Mouse (Mus musculus) right cerebral cortex, postnatal 14 days (tissue): ENCODE measurements around the gene Stk25.

Experiments
- DNase-seq: peaks from one replicate; pipeline ENCODE4 v3.0.0; 2022

Stk25 gene

GRCm38 (mm10) chr1:93607090-93608083 lies 51.1 kb downstream of the Stk25 start:
- no peak for DNase-seq

- no peak for DNase-seq
Observed at GRCm38 (mm10) chr1:93603921-93604320, 54.5 kb downstream of the Stk25 start.

GRCm38 (mm10) chr1:93602911-93603310 lies 55.5 kb downstream of the Stk25 start:
- DNase-seq, result no peak

- no peak for DNase-seq
Observed at GRCm38 (mm10) chr1:93595916-93596315, 62.5 kb downstream of the Stk25 start.

- no peak for DNase-seq
Observed at GRCm38 (mm10) chr1:93593960-93594359, 64.5 kb downstream of the Stk25 start.

GRCm38 (mm10) chr1:93588346-93588745 lies 70.1 kb downstream of the Stk25 start:
- no peak for DNase-seq

GRCm38 (mm10) chr1:93581545-93581944 lies 76.9 kb downstream of the Stk25 start:
- no peak for DNase-seq

- DNase-seq, result no peak
Observed at GRCm38 (mm10) chr1:93577861-93578260, 80.6 kb downstream of the Stk25 start.

- no peak for DNase-seq
Observed at GRCm38 (mm10) chr1:93577066-93577465, 81.4 kb downstream of the Stk25 start.
